Mouse (Mus musculus) MEL-GATA-1-ER (cell line): ENCODE measurements around the gene Arl16.
A peak's percentile ranks its signal among the peaks of the same experiment; 100 is the strongest.

Source experiments
- DNase-seq: peaks from one replicate; pipeline ENCODE4 v3.0.0-alpha.2; 2012; ENCODE audit warnings: low read depth; ENCODE audit errors: extremely low read depth

Arl16 gene

GRCm38 (mm10) chr11:120453306-120453705 is 14.1 kb downstream of the Arl16 start, which contains the start of gene Pde6g:
Gene Pde6g, minus strand, starts transcription at chr11:120453500.
- DNase-seq, result no peak

DNA sequence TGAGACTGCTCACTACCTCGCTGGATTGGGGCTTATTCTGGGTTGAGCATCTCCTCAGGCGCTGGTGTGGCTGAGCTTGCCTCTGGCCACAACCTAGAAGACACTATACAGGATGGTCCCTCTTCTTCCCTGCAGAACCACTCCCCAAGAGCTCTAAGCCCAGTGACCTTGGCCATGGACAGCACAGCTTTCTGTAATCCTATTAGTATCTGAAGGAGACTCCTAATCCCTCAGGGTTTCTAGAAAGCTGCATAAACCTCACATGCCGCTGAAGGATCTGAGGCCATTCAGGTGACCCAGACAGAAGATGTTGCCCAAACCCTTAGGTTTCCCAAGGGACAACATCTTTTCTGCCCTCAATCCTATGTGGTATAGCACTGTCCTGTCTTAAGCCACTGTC is 15.2 kb downstream of the Arl16 start:
- no peak for DNase-seq

DNA sequence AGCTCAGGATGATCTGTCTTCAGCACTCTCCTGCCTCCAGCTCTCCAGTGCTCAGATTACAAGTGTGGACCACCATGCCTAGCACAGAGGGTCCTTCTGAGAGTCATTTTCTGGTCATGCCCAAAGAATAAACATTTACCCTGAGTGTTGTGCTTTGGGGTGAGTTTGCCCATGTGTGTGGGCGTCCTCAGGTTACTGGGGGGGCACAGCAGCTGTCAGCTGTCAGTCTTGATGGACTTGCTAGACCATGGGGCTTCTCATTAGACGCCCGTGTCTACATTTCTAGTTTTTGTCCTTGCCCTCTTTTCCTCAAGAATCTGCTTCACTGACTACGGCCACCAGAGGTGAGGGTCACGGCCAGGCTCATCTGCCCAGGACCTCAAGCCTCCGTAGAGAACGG is 20.2 kb downstream of the Arl16 start:
- DNase-seq, result no peak

- DNase-seq, result no peak
Measured at GRCm38 (mm10) chr11:120445475-120445874, 21.9 kb downstream of the Arl16 start.

DNA sequence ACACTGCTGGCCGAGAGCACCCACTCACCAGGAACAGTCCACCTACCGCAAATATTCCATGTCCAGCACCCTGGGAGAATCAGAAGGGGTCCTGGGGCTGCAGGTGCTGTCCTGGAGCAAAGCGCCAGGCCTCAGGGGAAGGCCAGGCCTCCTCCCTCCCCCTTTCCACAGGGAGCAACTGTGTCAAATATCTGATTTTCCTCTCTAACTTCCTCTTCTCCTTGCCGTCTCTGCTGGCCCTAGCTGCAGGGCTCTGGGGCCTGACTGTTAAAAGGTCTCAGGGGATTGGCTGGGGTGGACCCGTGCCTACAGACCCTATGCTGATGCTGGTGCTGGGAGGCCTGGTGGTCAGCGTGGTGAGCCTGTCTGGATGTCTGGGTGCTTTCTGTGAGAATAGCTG is 23.3 kb downstream of the Arl16 start:
- no peak for DNase-seq

GRCm38 (mm10) chr11:120442765-120443280 is 24.6 kb downstream of the Arl16 start:
- no peak for DNase-seq

GRCm38 (mm10) chr11:120442344-120442743 is 25.1 kb downstream of the Arl16 start, which contains the start of gene Tspan10:
Gene Tspan10, plus strand, starts transcription at chr11:120442644.
- DNase-seq, result no peak

DNA sequence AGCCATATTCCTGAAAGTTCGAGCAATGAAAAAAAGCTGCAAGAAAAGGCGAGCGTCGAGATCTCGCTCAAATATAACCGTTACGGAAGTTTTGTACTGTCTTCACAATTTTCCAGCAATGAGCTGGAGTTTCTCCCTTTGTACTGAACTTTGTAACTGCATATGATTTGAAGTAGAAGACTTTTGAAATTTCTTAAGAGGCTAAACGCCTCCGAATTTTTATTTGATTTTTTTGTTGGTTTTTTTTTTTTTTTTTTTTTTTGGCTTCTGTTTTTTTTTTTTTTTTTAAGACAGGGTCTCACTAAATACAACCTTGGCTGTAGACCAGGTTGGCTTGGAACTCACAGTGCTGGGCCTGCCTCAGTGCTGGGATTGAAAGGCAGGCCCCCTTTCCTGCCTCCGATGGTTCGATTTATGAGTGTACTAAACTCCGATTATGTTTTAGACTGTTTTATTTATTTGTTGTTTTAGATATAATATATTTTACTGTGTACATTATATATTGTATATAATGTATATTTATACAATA is 29.5 kb downstream of the Arl16 start:
- DNase-seq, result no peak

GRCm38 (mm10) chr11:120437152-120437856 is 30.1 kb downstream of the Arl16 start, which contains the start of gene Nploc4:
Gene Nploc4, minus strand, starts transcription at chr11:120437708.
- peak; percentile 51 for DNase-seq

- DNase-seq, result no peak
Measured at GRCm38 (mm10) chr11:120426727-120427126, 40.7 kb downstream of the Arl16 start.

GRCm38 (mm10) chr11:120423569-120424295 is 43.7 kb downstream of the Arl16 start:
- no peak for DNase-seq

- no peak for DNase-seq
Measured at GRCm38 (mm10) chr11:120422651-120423568, 44.5 kb downstream of the Arl16 start.

DNA sequence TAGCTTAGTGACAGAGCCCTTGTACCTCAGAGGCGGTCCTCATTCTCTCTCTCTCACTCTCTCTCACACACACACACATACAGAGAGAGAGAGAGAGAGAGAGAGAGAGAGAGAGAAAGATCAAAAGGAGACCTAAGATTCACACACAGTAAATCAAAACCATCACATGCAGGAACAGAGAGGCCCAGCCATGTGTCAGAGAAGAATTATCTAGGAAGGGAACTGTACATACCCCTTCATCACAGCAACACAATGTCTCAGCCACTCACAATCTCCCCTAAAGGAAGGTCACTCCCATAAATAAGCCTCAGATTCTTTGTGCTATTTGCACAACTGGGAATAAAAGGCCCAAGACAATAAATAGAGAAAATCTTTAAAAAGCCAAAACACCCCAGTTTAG is 48.8 kb downstream of the Arl16 start:
- DNase-seq, result no peak

DNA sequence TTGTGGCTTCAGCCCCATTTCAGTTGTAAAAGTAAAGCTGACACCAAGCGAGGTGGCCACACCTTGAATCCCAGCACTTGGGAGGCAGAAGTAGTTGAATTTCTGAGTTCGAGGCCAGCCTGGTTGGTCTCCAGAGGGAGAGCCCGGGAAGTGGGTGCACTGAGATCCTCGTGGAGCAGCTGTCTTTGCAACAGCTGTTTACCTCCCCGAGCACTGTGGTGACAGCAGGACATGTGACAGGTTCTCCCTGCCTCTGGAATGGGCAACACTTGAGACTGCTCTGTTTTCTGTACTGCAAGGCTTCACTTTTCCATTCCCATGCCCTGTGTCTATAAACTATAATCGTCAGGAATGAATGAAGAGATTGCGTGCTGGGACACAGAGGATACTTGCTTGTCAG is 49.6 kb downstream of the Arl16 start:
- DNase-seq, result no peak
